In genomic region chr9:45984409-45985228, GRCm38 (mm10) we compare ENCODE assay signal across 8 mouse cellular contexts. TPM values are rescaled to one million over a fixed set of nuclear protein-coding genes. Genes with fewer than 3 reads are reported as not detected.
DNase-seq lines count a peak whose midpoint lies in the region; ATAC-seq and TF ChIP-seq lines count a peak whose summit lies in the region.

No protein-coding gene starts in this region.

- peak; percentile 89 for TF ChIP-seq POLR2A in cortical plate, adult 2 months (IDR thresholded peaks at IDR 0.05; ENCODE audit: extremely low read depth, insufficient read depth, low read length)

- peak; percentile 91 for ATAC-seq in activated CD4-positive, CD25-positive, alpha-beta regulatory T cell, adult 4 months
- ATAC-seq in inflammation-experienced regulatory T-cells, adult 6 months = peak; percentile 87
- ATAC-seq in megakaryocyte-erythroid progenitor cell, adult 5-6 weeks (replicated peaks; ENCODE audit: low FRiP score, low TSS enrichment, poor library complexity, severe bottlenecking) = peak; percentile 75

- DNase-seq in gastrocnemius, postnatal 10 days = peak; percentile 92
- DNase-seq in left cerebral cortex, postnatal 10 days (ENCODE audit: extremely low spot score in 1 of 2, low spot score in 2 of 2) = peak; percentile 82 to 94
- peak; percentile 91 for DNase-seq in right cerebral cortex, postnatal 25 days
- peak; percentile 85 to 89 for DNase-seq in urinary bladder, postnatal 4 days (ENCODE audit: low spot score in 2 of 2)

- intact Hi-C loops in left cerebral cortex, postnatal 10 days (cut with DNase I) = no loop called here

- peak overlapping the region; percentile 56 for H3K4me3 ChIP-seq in cortical plate, adult 2 months (ENCODE audit: insufficient read depth, low read length)

- H3K4me1 ChIP-seq in cortical plate, adult 2 months (ENCODE audit: control insufficient read depth, insufficient read depth, low read length) = no peaks in the 10 kb centered on the region; the same call in 1 of the 2 replicates

- TF ChIP-seq CTCF in cortical plate, adult 2 months (IDR thresholded peaks at IDR 0.05; ENCODE audit: extremely low read depth, insufficient read depth, low read length) = no peak

- H3K27ac ChIP-seq in cortical plate, adult 2 months (ENCODE audit: insufficient read depth, low read length) = peak overlapping the region; percentile 30

RNA-seq across cellular contexts. Expression of gene Pafah1b2, which starts 27.9 kb away (rescaled TPM):
- polyA plus RNA-seq in activated CD4-positive, CD25-positive, alpha-beta regulatory T cell, adult 4 months (2017; shearing (Covaris generic)) = 10 to 100 TPM; 59.9 to 63.9 TPM
- 90.3 and 92.6 TPM in 2 replicates for polyA plus RNA-seq in cortical plate, adult 2 months (2012; rRNA removed)
- 10 to 100 TPM; 62.5 to 73.1 TPM for total RNA-seq in gastrocnemius, postnatal 10 days (2021)
- 10 to 100 TPM; 58.6 to 75.2 (median 67.0) TPM for polyA plus RNA-seq in inflammation-experienced regulatory T-cells, adult 6 months (2017; shearing (Covaris generic))
- 100 to 1,000 TPM; 223 to 224 TPM for total RNA-seq in left cerebral cortex, postnatal 10 days (2021)
- total RNA-seq in megakaryocyte-erythroid progenitor cell, adult 5-6 weeks (2014; fragmentation: Nextera tagmentation) = 26.5 and 36.8 TPM in 2 replicates
- 111 and 144 TPM in 2 replicates for total RNA-seq in megakaryocyte-erythroid progenitor cell, adult 5-6 weeks (2017)

RNA-seq across cellular contexts. Expression of gene Sik3, which starts 28.0 kb away (rescaled TPM):
- polyA plus RNA-seq in activated CD4-positive, CD25-positive, alpha-beta regulatory T cell, adult 4 months (2017; shearing (Covaris generic)) = 10 to 100 TPM in 1 of 2 experiments, 1 to 10 TPM in 1; 7.9 to 10.4 TPM
- 46.5 and 47.0 TPM in 2 replicates for polyA plus RNA-seq in cortical plate, adult 2 months (2012; rRNA removed)
- 10 to 100 TPM; 52.7 to 52.9 TPM for total RNA-seq in gastrocnemius, postnatal 10 days (2021)
- polyA plus RNA-seq in inflammation-experienced regulatory T-cells, adult 6 months (2017; shearing (Covaris generic)) = 10 to 100 TPM; 11.0 to 13.9 (median 11.5) TPM
- total RNA-seq in left cerebral cortex, postnatal 10 days (2021) = 10 to 100 TPM; 77.0 to 82.3 TPM
- total RNA-seq in megakaryocyte-erythroid progenitor cell, adult 5-6 weeks (2014; fragmentation: Nextera tagmentation) = 23.8 and 29.0 TPM in 2 replicates
- total RNA-seq in megakaryocyte-erythroid progenitor cell, adult 5-6 weeks (2017) = 15.2 and 16.6 TPM in 2 replicates

RNA-seq across cellular contexts. Expression of gene Sidt2, which starts 29.6 kb away (rescaled TPM):
- polyA plus RNA-seq in activated CD4-positive, CD25-positive, alpha-beta regulatory T cell, adult 4 months (2017; shearing (Covaris generic)) = 10 to 100 TPM; 36.5 to 43.0 TPM
- 103 and 117 TPM in 2 replicates for polyA plus RNA-seq in cortical plate, adult 2 months (2012; rRNA removed)
- 10 to 100 TPM; 57.8 to 58.2 TPM for total RNA-seq in gastrocnemius, postnatal 10 days (2021)
- 10 to 100 TPM; 27.0 to 48.9 (median 35.8) TPM for polyA plus RNA-seq in inflammation-experienced regulatory T-cells, adult 6 months (2017; shearing (Covaris generic))
- 100 to 1,000 TPM; 104 to 115 TPM for total RNA-seq in left cerebral cortex, postnatal 10 days (2021)
- total RNA-seq in megakaryocyte-erythroid progenitor cell, adult 5-6 weeks (2014; fragmentation: Nextera tagmentation) = 45.6 and 50.6 TPM in 2 replicates
- total RNA-seq in megakaryocyte-erythroid progenitor cell, adult 5-6 weeks (2017) = 10.8 and 29.2 TPM in 2 replicates

RNA-seq across cellular contexts. Expression of gene Tagln, which starts 48.8 kb away (rescaled TPM):
- polyA plus RNA-seq in activated CD4-positive, CD25-positive, alpha-beta regulatory T cell, adult 4 months (2017; shearing (Covaris generic)) = 1 to 10 TPM in 1 of 2 experiments, under 1 TPM in 1; 0.66 to 1.1 TPM
- polyA plus RNA-seq in cortical plate, adult 2 months (2012; rRNA removed) = 16.0 and 18.3 TPM in 2 replicates
- total RNA-seq in gastrocnemius, postnatal 10 days (2021) = 10 to 100 TPM; 53.6 to 64.6 TPM
- 1 to 10 TPM in 2 of 3 experiments, under 1 TPM in 1; 0.40 to 2.2 (median 1.1) TPM for polyA plus RNA-seq in inflammation-experienced regulatory T-cells, adult 6 months (2017; shearing (Covaris generic))
- total RNA-seq in left cerebral cortex, postnatal 10 days (2021) = 10 to 100 TPM in 1 of 2 experiments, 1 to 10 TPM in 1; 9.7 to 11.1 TPM
- total RNA-seq in megakaryocyte-erythroid progenitor cell, adult 5-6 weeks (2014; fragmentation: Nextera tagmentation) = not detected in 2 replicates
- not detected in 2 replicates for total RNA-seq in megakaryocyte-erythroid progenitor cell, adult 5-6 weeks (2017)

Comparison
In these comparisons a context has a peak if more than half of its experiments do, and no peak if none do; other contexts are left out.
1. Peak in every context shown above with its lines: DNase-seq, ATAC-seq, H3K4me3 ChIP-seq and H3K27ac ChIP-seq.